Mouse (Mus musculus) limb, embryonic 11.5 days (tissue): ENCODE data around the gene Sap25. TPM values are rescaled to one million over a fixed set of nuclear protein-coding genes. Genes with fewer than 3 reads are reported as not detected.

Experiments
- ATAC-seq: fragments of 200-750 bp; cut with Nextera tagmentation; 2 replicates; pipeline ENCODE4 v1.8.0; 2017; ENCODE audit warnings: low read depth; ENCODE audit not compliant: insufficient number of reproducible peaks, low FRiP score, low TSS enrichment
- DNase-seq: peaks from one replicate; pipeline ENCODE4 v3.0.0-alpha.2; 2015; ENCODE audit warnings: low spot score
- H3K27ac ChIP-seq: fragments of 300-500 bp; sonication (generic); replicated peaks from 2 replicates; pipeline ENCODE4 v1.5.1; 2014; ENCODE audit warnings: low read depth, mild to moderate bottlenecking, low read length
- H3K27me3 ChIP-seq: fragments of 300-500 bp; sonication (generic); 2 replicates; pipeline ENCODE4 v1.6.1; 2014; ENCODE audit warnings: mild to moderate bottlenecking, low read length, mixed read lengths; ENCODE audit not compliant: control insufficient read depth, insufficient read depth
- H3K36me3 ChIP-seq: fragments of 300-500 bp; sonication (generic); 2 replicates; pipeline ENCODE4 v1.6.1; 2014; ENCODE audit warnings: mild to moderate bottlenecking, low read length, moderate library complexity, mixed read lengths; ENCODE audit not compliant: control insufficient read depth, insufficient read depth
- H3K4me1 ChIP-seq: fragments of 300-500 bp; sonication (generic); 2 replicates; pipeline ENCODE4 v1.6.1; 2014; ENCODE audit warnings: low read length, mixed read lengths; ENCODE audit not compliant: control insufficient read depth, insufficient read depth
- H3K4me2 ChIP-seq: fragments of 300-500 bp; sonication (generic); 2 replicates; pipeline ENCODE4 v1.6.1; 2014; ENCODE audit warnings: low read depth, mild to moderate bottlenecking, moderate library complexity; ENCODE audit not compliant: severe bottlenecking
- H3K4me3 ChIP-seq: fragments of 300-500 bp; sonication (generic); 2 replicates; pipeline ENCODE4 v1.5.1; 2014; ENCODE audit warnings: low read depth, low read length
- H3K9ac ChIP-seq: fragments of 300-500 bp; sonication (generic); 2 replicates; pipeline ENCODE4 v1.6.1; 2014; ENCODE audit warnings: mild to moderate bottlenecking, low read length
- H3K9me3 ChIP-seq: fragments of 300-500 bp; sonication (generic); 2 replicates; pipeline ENCODE4 v1.6.1; 2016; ENCODE audit warnings: low read length; ENCODE audit not compliant: control insufficient read depth
- WGBS: fragments of 180-500 bp; shearing (Covaris S2); extraction: QIAGEN DNeasy Blood & Tissue Kit; methylation state at CpG from one replicate; pipeline ENCODE4 v1.1.7; 2014; 5-methylcytosine and 5-hydroxymethylcytosine counted together
- polyA plus RNA-seq: library from polyadenylated mRNA; unstranded; fragments of >200 nt; fragmentation: Nextera tagmentation; extraction: Ambion mirVana; gene quantifications from 2 replicates; pipeline ENCODE4 v1.2.1, GENCODE M21; 2014

The Sap25 gene
- polyA plus RNA-seq, 1 experiment from 2014 or later: 8.2 TPM

DNA sequence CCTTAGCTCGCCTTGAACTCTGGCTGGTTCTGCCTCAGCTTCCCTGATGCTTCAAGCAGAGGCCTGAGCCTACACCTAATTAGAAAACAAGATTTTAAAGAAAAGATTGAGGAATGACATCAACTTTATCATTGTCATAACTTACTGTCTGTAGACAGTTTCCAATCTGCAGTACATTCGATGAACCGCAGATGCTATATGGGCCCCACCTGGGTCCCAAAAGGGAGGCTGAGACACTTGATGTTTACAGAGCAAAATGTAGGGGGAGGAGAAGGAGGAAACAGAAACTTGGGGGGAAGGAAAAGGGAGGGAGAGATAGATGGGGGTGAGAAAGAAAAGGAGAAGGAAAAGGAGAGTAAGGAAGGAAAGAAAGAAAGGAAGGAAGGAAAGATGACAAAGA, 48.8 kb downstream of the Sap25 start:
- Histone ChIP-seq H3K9ac (no peak overlapping the region), H3K27ac (no peak overlapping the region), H3K36me3 (no peaks in the 10 kb centered on the region), H3K4me3 (no peak overlapping the region), H3K4me2 (no peak overlapping the region), H3K9me3 (no peaks in the 10 kb centered on the region), H3K27me3 (no peaks in the 10 kb centered on the region), H3K4me1 (no peaks in the 10 kb centered on the region)
- ATAC-seq (no peak), DNase-seq (no peak)
- WGBS: 87% methylated on average over 3 of the region's 3 CpGs

DNA sequence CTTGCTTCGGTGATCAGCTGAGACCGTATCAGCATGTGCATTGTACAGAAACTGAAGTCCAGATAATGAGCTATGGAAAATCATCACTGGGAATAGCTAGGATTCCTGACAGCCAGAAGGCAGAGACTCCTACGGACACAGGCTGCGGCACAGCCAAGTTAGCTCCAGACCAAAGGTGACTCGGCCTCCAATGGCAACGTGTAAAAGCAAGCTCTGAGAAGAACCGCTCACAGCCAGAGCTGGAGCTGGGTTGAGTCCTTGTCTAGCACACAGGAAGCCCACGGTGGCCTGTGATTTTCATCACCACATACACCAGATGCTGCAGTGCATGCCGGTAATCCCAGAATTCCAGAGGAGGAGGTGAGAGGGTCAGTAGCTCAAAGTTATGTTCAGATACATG, 49.4 kb downstream of the Sap25 start:
- WGBS: 64% methylated on average over 9 of the region's 9 CpGs
- Histone ChIP-seq H3K27ac (no peak overlapping the region), H3K4me3 (no peak overlapping the region), H3K36me3 (no peaks in the 10 kb centered on the region), H3K9ac (no peak overlapping the region), H3K27me3 (no peaks in the 10 kb centered on the region), H3K9me3 (no peaks in the 10 kb centered on the region), H3K4me1 (no peaks in the 10 kb centered on the region), H3K4me2 (no peak overlapping the region)
- ATAC-seq (no peak), DNase-seq (no peak)

DNA sequence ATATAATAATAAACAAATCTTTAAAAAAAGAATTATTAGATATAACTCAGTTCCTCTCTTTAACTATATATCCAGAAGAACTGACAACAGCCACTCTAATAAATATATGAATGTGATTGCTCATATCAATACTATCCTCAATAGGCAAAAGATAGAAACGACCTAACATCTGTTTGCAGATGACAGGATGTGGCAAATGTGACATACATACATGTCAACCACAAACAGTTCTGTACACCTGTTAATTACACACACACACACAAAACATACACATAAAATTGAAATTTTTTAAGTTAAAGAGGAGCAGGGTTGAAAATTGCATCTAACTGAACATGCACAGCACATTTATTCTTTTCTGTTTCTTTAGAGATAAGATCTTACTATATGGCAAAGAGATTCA, 50.7 kb downstream of the Sap25 start:
- 73% methylated on average over 1 of the region's 1 CpGs for WGBS
- ATAC-seq (no peak), DNase-seq (no peak)
- no peaks in the 10 kb centered on the region for H3K9me3 ChIP-seq
- no peak overlapping the region for H3K27ac ChIP-seq
- H3K36me3 ChIP-seq: no peaks in the 10 kb centered on the region
- no peaks in the 10 kb centered on the region for H3K27me3 ChIP-seq
- no peak overlapping the region for H3K4me3 ChIP-seq
- H3K9ac ChIP-seq: no peak overlapping the region
- no peak overlapping the region for H3K4me2 ChIP-seq
- no peaks in the 10 kb centered on the region for H3K4me1 ChIP-seq

Other genes with a start within 250 kb of the Sap25 start
- gene Zan, start 164.3 kb upstream of the Sap25 start, polyA plus RNA-seq: 0.13 TPM in 1 of 2 replicates, not detected in the other
- 51.1 and 59.3 TPM in 2 replicates for gene Pop7, start 138.8 kb upstream of the Sap25 start, polyA plus RNA-seq
- gene Gigyf1, start 122.8 kb upstream of the Sap25 start, polyA plus RNA-seq: 13.7 and 14.1 TPM in 2 replicates
- gene Epo, start 108.1 kb upstream of the Sap25 start, polyA plus RNA-seq: 0.54 and 0.67 TPM in 2 replicates
- 352 and 360 TPM in 2 replicates for gene Gnb2, start 107.8 kb upstream of the Sap25 start, polyA plus RNA-seq
- gene Actl6b, start 87.8 kb upstream of the Sap25 start, polyA plus RNA-seq: not detected in 2 replicates
- gene Tfr2, start 71.5 kb upstream of the Sap25 start, polyA plus RNA-seq: 0.67 and 0.84 TPM in 2 replicates
- 20.4 and 21.4 TPM in 2 replicates for gene Mospd3, start 40.3 kb upstream of the Sap25 start, polyA plus RNA-seq
- gene Pcolce, start 27.6 kb upstream of the Sap25 start, polyA plus RNA-seq: 150 TPM in 2 replicates
- 0.11 and 0.24 TPM in 2 replicates for gene Fbxo24, start 12.3 kb upstream of the Sap25 start, polyA plus RNA-seq
- 31.1 and 35.3 TPM in 2 replicates for gene Lrch4, start 12.2 kb upstream of the Sap25 start, polyA plus RNA-seq
- 6.5 and 11.5 TPM in 2 replicates for gene Gm20605, start 12.2 kb upstream of the Sap25 start, polyA plus RNA-seq
- 0.31 and 0.47 TPM in 2 replicates for gene Irs3, start 4.4 kb downstream of the Sap25 start, polyA plus RNA-seq
- gene Agfg2, start 43.4 kb downstream of the Sap25 start, polyA plus RNA-seq: 14.1 and 15.4 TPM in 2 replicates
- 1.2 and 1.8 TPM in 2 replicates for gene Nyap1, start 100.3 kb downstream of the Sap25 start, polyA plus RNA-seq
- 96.0 and 101 TPM in 2 replicates for gene Tsc22d4, start 104.4 kb downstream of the Sap25 start, polyA plus RNA-seq
- gene Ppp1r35, start 137.5 kb downstream of the Sap25 start, polyA plus RNA-seq: 61.4 and 62.0 TPM in 2 replicates
- gene Mepce, start 146.3 kb downstream of the Sap25 start, polyA plus RNA-seq: 12.0 and 12.2 TPM in 2 replicates
- 19.6 and 20.1 TPM in 2 replicates for gene Zcwpw1, start 146.5 kb downstream of the Sap25 start, polyA plus RNA-seq
- 0.24 and 0.43 TPM in 2 replicates for gene Pilra, start 194.9 kb downstream of the Sap25 start, polyA plus RNA-seq
- gene Pilrb1, start 216.8 kb downstream of the Sap25 start, polyA plus RNA-seq: 0.13 TPM in 1 of 2 replicates, not detected in the other
- not detected in 2 replicates for gene Pilrb2, start 230.5 kb downstream of the Sap25 start, polyA plus RNA-seq